Mouse (Mus musculus): Measurements from ENCODE around the gene Il15.

- TF ChIP-seq POLR2A (IDR thresholded peaks at IDR 0.05; ENCODE audit: control insufficient read depth, extremely low read depth, insufficient read depth, low read length, poor library complexity): no peak
- TF ChIP-seq CTCF (IDR thresholded peaks at IDR 0.05; ENCODE audit: borderline replicate concordance, control insufficient read depth, extremely low read depth, insufficient read depth, low read length, poor library complexity): no peak
Observed at GRCm38 (mm10) chr8:82401059-82401458, 2.0 kb downstream of the Il15 start.
